Mouse (Mus musculus) kidney, adult 11 months (tissue): Measurements from ENCODE around the gene Sema4c.
"Not testable (repeated sequence)": the region's sequence is repeated elsewhere in the genome, so short reads cannot be mapped to it uniquely, and the experiment has no call there.

Source experiments
- DNase-seq: peaks from one replicate; pipeline ENCODE4 v3.0.0; 2022

The Sema4c gene

DNA sequence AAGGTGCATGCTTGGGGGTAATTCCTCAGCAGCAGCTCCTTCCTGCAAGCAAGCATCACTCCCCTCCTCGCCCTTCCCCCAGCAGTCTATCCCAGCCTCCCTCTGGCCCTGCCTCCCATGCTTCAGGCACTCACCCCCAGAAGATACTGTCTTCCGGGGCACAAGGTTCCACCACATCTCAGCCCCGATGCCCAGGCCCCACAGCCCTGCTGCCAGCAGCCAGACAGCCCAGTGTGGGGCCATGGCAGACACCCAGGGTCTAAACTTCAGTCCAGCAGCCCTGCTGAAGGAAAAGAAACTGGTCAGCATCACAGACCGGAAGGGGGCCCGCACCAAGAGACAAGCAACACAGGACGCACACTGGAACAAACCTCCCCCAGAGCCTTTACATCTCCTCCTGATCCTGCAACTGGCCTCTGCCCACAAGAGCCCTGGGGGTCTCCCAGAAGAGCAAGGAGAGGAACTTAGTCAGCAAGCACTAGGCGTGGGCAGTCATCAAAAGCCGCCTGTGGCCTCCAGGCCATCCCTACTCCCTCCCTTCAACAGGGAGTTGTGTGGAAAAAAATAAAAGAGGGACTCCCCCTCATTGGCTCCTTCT is 2.3 kb downstream of the Sema4c start:
- DNase-seq: no peak

GRCm38 (mm10) chr1:36554633-36555399 is 3.3 kb downstream of the Sema4c start:
- peak; percentile 59 for DNase-seq

- DNase-seq: no peak
These were observed 5.6 kb downstream of the Sema4c start for GRCm38 (mm10) chr1:36552506-36552905.

GRCm38 (mm10) chr1:36551904-36552303 is 6.2 kb downstream of the Sema4c start:
- DNase-seq: no peak

DNA sequence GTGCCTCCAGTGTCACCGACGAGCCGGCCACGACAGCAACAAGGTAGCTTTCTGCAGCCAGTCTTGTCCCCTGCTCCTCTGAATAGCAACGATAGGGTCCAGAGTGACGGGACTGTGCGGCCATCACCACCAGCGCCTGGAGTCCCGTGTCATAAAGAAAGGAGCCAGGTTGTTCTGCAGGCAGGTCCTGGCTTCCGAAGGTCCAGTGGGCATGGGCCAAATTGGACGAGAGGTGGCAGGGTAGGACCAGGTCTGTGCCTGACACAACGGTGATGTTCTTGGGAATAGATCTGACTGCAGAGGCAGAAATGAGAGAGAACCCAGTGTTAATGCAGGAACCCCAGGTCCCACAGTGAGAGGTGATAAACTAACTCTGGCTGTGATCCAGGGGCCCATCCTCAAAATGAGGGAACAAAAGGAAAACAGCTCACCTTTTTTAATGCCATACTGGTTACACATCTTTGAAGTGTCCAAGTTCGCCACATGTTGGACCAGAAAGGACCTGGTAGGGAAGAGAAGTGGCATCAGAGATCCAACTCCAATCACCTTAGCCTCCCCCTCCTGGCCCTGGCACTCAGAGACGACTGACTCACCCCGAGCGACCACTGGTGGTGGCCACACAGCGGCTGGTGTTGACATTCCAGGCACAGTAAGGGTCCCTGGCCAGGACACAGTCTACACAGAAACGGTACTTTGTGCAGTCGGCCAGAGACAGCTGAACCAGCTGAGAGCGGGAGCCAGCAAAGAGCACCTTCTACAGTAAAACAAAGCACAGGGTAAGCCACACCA is 7.9 kb downstream of the Sema4c start:
- no peak for DNase-seq

- no peak for DNase-seq
These were observed 8.7 kb downstream of the Sema4c start for GRCm38 (mm10) chr1:36549491-36549890.

- DNase-seq: no peak
These were observed 9.4 kb downstream of the Sema4c start for GRCm38 (mm10) chr1:36548771-36549170.

DNA sequence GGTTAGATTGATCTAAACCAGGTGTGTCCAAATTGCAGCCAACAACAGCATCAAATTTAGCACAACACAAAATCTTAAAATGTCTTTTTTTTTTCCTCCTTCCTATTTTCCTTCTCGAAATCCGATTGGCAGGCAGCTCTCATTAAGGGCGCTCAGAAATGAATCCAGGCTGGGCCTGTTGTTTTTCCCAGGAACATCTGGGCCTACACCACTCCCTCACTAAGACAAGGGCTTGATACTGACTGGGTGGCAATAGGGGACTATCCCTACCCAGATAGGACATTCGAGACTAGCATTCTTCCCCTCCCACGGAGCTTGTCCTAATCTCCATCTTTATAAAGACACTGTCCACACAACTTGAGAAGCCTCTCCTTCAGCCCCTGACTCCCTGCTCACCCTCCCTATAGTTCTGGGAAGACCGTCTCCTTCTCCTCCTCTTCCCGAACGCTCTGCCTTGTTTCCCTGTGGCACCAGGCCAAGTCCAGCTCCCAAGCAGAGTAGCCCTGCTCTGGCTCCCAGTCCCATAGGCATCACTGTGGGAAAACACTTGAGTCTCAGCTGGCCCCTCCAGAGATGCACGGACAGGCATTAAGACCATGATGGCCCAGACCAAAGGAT is 10.1 kb downstream of the Sema4c start:
- no peak for DNase-seq

- peak; percentile 99 for DNase-seq
These were observed 11.2 kb downstream of the Sema4c start, which contains the start of gene Ankrd39 for GRCm38 (mm10) chr1:36546888-36547471. Gene Ankrd39, minus strand, starts transcription at chr1:36547445.

DNA sequence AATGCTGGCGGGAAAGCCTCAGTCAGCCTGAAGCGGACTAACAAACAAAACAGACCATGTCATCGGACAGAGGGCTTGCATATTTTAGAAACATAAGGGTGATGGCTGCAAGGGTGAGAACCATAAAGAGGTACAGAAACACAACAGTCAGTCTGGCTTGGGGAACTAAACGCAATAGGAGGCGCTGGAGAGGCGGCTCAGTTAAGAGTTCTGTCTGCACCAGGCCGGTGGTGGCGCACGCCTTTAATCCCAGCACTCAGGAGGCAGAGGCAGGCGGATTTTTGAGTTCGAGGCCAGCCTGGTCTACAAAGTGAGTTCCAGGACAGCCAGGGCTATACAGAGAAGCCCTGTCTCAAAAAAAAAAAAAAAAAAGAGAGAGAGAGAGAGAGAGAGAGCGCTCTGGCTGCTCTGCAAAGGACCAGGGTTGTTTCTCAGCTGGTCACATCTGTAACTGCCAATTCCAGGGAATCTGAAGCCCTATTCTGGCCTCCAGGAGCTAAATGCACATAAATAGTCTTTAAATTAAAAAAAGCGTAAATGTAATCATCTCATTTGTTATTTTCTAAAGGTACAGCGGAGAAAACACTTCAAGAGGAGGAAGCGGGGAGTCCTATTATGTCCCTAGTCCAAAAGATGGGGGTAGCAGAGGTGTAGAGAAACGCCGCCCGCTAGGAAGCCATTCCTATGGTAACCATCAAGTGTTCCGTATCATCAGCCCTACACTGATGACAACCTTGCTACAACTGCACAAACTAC is 12.1 kb downstream of the Sema4c start:
- DNase-seq: no peak

DNA sequence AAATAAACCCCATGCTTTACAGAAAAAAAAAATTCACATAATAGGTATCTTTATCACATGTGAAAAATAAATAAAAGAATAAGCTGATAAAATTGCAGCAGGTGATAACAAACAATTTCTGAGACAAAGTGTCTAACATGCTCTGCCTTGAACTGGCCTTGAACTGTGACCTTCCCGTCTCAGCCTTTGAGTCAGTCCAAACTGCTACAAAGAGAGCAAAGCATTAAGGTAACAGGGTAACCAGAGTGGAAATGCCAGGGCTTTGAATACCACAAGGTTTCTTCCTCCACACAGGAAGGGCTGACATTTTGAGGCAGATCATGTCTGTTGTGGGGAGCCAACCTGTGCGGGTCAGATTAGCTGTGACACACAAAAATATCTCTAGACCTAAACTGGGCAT is 12.8 kb downstream of the Sema4c start:
- DNase-seq: no peak

- no peak for DNase-seq
These were observed 15.2 kb downstream of the Sema4c start for GRCm38 (mm10) chr1:36542925-36543324.

DNA sequence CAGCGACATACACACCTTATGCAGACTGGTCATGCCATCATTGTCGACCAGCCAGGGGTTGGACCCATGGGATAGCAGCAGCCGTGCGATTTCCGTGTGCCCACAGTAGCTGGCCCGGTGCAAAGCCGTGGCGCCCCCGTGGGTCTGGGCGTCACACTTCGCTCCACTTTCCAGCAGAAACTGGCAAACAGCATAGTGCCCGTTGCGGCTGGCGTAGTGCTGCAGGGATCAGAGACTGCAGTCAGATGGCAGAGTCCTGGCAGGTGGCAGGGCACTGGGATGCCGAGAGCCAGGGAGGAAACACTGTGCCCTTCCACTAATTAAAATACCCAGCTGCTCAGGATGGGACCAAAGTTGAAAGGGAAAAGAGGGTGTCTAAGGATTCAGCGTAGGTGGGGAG is 16.3 kb downstream of the Sema4c start:
- DNase-seq: no peak

- no peak for DNase-seq
These were observed 17.3 kb downstream of the Sema4c start for GRCm38 (mm10) chr1:36540807-36541206.

DNA sequence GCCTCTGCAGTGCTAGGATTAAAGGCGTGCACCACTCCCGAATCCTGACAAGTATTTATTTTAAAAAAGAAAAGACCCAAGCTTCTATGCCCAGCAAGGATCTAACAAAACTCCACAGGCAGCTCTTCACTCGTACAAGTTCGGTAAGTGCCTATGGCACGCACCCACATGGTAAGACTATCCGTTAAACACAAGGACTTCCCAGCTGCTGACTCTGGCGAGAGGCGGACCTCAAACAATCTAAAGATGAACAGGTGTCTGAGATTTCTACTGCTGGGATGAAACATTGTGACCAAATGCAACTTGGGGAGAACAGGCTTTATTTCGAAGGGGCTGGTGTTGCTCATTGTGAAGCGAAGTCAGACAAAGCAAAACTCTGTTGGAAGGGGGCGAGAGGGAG is 18.0 kb downstream of the Sema4c start:
- DNase-seq: no peak

DNA sequence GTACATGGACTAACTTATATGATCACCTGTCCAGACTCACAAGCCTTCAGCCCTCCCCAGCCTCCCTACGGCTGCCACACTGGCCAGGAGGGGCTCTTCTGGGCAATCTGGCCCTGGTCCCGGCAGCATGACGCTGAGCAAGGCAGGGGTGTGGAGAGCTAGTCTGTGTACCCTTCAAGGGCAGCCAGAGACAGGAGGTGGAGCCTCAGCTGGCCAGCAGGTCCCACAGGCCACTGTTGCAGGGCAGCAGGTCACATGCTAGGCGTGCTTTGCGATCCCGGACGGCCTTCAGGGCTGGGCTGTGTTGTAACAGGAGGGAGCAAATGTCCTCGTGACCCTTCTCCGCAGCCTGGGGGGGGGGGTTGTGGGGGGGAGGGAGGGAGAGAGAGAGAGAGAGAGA is 19.0 kb downstream of the Sema4c start, which contains the start of gene Gm42417:
Gene Gm42417 (minus strand): TSS at position 244 of the 400 bp plus-strand sequence.
- peak; percentile 97 for DNase-seq

DNA sequence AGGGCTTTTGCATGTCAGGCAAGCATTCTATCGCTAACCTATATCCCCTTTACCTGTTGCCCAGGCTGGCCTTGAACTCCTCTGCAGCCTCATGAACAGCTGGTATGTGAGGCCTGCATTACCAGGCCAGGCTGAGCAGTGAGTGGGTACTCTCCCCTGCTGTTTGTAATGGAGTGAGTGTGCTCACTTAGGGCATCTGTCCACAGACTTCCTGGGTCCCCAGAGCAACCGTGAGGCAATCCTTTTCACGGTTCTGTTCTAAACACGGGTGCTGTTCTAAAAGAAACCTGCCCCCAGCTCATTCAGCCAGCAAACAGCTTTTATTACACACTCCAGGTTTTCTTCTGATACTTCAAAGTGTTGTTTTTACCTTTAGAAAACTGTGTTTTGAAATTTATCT is 19.4 kb downstream of the Sema4c start:
- DNase-seq: no peak

GRCm38 (mm10) chr1:36536783-36537182 is 21.4 kb downstream of the Sema4c start, which contains the start of gene Ankrd23:
Gene Ankrd23, minus strand, starts transcription at chr1:36536883.
- DNase-seq: not testable (repeated sequence)

DNA sequence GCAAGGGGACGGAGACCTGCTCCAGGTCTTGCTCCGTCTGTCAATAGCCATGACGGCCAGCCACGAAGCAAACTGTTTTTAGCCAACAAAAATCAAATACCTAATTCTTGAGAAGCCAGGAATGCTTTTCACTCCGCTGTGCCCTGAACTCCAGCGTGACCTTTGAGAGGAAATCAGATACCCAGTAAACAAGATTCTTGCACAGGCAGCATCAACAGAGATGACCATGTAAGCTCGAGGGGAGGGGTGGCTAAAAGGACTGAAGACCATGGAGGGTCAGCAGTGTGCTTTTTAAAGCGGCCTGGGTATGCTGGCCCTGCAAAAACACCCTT is 21.8 kb downstream of the Sema4c start:
- DNase-seq: no peak

- no peak for DNase-seq
These were observed 22.4 kb downstream of the Sema4c start for GRCm38 (mm10) chr1:36535477-36536396.

DNA sequence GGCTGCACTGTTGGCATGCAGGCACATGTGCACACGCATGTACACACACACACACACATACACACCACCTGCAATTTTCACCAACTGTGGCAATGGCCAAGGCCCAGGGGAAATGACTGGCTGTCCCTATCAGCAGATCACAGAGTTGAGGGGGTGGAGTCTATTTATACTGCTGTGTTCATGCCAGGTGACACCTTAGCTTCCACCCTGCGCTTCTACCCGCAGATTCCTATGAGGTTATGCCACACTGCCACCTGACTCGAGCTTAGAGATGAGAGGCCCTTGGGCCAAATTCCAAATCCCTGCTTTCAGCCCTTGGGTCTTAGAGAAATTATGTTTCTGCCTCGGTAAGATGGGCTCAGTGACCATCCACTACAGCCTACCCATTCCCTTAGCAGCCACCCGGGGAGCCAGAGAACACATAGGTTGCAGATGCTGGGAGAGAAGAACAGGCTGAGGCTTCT is 23.5 kb downstream of the Sema4c start:
- no peak for DNase-seq
